Mouse (Mus musculus) urinary bladder, postnatal 36 days (tissue): Measurements from ENCODE around the gene Pip4k2a.

Experiments
- DNase-seq, 2 experiments: peaks; one replicate each; pipeline ENCODE4 v3.0.0; 2022; ENCODE audit warnings: low spot score in 2 of 2, mixed read lengths in 1 of 2

Gene Pip4k2a

DNA sequence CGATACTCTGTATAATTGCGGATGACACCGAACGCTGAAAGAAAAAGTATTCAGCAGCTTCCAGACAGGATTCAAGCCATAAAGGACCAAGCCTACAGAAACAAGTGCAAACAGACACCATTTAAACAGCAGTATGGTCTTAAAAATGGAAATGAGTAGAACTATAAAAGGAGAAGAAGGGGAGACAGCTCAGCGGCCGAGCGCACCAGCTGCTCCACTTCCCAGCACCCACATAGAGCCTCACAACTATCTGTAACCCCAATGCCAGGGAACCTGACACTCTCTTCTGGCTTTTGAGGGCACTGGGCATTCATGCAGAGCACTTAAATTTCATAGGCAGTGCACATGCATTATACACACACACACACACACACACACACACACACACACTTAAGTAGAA, 18.3 kb downstream of the Pip4k2a start:
- no peak for DNase-seq

DNA sequence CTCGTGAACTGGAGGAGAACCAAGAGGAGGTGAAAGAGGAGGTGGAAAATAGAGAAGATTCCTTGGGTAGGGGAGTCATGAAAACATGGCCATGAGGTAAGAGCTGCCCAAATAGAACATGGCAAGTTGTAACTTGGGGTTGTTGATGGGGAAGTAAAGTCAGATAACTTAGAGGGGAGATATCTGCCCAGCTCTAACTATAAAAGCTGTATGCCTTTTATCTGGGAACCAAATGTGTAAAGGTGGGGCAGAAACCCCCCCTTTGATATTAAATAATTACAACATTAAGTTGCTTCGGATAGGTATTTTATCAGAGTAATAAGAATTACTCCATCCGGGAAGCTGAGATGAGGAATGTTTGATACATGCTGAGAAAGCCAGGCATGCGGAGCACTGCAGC, 18.9 kb downstream of the Pip4k2a start:
- DNase-seq = no peak

DNA sequence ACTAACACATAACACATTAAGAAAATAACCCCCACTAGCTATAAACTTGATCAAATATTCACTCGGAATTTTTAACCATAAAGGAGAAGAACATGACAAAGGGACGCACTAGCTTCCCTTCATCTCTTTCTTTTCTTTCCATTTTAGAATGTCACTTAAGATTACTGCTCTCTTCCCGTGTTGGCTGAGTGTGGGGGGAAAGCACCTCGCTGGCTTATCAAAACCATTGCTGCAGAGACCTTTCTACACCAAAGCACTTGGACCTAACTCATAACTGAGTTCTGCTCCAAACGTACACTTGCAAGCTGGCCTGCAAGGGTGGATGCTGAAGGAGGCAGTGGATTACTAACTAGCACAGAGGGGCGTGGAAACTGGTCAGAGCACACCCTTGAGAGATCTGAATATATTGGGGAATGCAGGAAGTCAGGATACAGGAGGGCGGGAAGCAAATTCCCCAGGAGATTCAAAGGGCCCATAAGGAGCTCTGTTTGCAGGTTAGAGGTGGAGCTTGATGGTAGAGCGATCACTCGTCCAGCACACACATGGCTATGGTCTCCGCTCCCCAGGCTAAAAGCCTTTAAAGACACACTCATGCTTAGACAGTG, 20.6 kb downstream of the Pip4k2a start:
- no peak for DNase-seq

DNA sequence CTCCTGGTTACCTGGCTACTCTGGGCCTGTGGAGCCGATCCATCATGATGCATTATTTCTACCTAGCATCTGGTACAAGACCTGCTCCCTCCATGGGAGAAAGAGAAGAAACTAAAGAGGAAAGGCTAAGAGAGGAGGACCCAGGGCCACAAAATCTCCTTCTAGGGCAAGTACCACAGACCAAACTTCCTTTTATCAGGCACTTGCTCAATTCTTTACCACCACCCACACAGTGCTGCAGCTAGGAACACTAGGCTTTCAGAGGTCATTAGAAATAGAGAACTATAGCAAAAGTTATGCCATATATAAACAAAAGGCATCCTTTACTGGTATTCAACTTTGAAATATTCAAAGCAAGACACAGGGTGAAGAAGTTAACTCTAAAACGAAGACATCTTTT, 21.8 kb downstream of the Pip4k2a start:
- no peak for DNase-seq

DNA sequence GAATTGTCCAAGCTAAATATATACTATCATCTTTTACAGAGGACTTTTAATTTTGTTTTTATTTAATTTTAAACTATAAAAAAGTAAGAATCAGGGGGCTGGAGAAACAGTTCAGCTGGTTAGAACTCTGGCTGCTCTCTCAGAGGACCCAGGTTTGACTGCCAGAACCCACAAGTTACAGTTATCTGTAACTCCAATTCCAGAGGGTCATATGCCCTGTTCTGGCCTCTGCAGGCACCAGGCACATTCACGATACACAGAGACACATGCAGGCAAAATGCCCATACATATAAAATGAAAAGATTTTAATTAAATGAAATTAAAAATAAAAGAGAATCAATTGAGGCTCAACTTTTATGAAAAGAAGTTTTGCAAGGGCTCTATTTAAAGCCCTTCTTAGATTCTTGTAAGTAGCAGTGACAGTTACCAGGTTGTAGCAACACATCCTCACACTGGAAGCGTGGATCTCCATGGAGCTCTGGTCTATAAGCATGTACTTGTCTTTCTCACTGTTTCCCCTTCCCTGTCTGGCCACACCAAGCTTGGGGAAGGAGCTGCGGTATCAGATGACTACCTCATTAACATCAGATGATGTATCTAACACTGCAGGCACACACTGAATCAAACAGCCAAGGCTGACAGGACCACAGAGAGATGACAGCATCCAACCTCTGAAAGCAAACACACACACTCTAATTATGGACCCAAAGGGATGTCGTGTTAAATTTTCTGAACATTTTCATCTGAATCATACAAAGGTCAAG, 22.9 kb downstream of the Pip4k2a start:
- no peak for DNase-seq

DNA sequence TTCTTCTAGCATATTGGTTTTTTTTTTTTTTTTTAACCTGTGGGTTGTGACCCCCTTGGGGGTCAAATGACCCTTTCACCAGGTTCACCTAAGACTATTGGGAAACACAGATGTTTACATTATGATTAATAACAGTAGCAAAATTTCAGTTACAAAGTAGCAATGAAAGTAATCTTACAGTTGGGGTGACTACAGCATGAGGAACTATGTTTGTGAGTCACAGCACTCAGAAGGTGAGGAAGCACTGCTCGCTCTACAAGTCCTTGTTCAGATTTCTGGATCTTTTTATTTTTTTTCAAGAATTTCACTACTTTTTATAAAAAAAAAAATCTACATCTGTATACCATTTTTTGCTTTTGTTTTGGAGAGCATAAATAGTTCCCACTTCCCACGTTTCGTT, 26.4 kb downstream of the Pip4k2a start:
- no peak for DNase-seq

DNA sequence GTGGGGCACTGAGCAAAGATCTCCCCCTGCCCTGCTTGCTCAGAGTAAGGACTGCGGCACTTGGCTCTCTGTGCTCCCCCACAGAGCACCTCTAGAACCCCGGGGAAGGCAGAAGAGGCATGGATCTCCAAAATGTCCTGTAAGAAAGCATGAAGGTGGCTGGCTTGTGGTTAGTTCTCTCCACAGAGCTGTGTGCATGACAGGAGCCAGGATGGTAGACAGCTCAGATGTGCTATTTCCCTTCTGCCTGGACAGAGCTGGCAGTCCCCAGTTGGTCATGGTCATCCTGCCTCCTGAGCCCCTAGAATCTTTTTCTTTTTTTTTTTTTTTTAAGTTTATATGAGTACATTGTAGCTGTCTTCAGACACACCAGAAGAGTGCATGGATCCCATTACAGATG, 27.5 kb downstream of the Pip4k2a start:
- DNase-seq = no peak

DNA sequence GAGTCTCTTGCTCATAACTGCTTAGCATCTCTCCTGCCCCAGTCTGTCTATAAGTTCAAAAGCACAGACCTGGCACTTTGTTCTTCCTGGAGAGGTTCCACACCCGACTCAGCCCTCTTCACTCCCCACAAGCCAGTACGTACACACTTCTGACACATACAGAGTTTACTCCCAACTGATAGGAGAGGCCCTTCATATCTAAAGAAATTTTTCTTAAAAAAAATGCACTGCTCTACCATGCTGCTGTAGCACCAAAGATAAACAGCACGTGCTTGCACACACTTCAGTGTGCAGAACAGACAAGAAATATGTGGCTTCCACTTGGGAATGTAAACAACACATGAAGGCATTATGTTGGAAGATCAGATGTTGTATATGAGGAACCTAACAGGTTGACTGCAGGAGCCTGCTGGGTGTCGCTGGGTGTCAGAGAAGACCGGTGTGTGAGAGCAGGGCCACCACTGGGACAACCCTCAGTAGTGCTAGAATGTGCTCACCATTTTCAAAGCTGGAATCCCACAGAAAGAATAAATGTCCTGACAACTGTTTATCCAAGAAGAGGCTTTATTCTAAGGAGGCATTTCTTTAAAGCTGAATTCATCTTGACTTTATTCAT, 28.8 kb downstream of the Pip4k2a start:
- DNase-seq = no peak

DNA sequence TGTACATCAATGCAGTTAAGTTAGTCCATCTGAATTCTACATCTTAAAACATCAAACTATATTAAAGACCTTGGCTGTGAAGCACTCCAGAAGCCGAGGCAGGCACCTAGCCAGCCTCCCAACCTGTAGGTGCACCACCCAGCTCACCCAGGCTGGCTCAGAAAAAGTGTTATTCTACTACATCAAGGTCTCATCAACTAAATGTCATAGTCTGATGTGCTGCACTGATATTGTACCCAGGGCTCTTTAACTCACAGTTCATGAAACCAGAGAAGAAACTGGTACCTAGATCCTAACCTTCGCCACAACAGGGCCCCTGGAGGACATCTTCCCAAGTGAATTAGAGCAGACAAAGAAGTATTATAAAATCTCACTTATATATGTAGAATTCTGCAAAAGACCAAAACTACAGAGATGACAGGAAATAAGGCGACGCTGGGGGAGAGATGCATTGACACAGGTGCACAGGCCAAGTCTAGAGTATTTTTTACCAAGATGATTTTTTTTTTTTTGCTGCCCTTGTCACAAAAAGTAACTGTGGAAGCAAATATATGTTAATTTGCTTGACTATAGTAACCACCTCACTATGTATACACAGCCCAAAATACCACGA, 30.4 kb downstream of the Pip4k2a start:
- no peak for DNase-seq

DNA sequence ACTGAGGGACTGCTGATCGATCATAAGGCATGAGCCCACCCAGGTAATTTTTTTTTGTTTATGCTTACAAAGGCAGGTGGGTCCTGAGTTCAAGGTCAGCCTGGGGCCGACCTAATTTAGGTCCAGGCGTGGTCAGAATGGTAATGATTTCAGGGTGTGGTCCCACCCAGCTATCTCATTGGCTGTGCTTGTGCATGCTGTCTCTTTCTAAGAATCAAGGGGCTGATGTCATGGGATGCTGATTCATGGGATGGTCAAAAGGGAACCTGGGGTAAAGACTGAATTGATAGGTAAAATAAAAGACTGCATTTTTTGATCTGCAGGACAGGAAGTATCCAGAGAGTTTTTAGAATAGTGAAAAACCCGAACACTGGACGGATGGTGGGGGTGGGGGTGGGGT, 31.4 kb downstream of the Pip4k2a start:
- DNase-seq = no peak

DNA sequence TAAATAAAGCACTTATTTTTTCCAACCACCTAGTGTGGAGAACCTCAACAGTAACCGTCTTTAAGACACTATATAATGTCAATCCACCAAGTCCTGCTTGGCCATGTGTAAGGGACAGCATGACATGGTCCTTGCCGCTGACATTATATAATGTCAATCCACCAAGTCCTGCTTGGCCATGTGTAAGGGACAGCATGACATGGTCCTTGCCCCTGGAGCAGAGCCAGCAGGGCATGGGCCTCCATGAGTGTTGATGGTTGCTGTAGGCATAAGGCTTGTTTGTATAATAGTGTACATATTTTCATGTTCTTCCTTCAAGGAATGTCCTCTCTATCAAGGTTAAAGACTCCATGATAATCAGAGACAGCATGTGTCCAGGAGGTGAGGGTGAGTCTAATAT, 32.0 kb downstream of the Pip4k2a start:
- DNase-seq = no peak

DNA sequence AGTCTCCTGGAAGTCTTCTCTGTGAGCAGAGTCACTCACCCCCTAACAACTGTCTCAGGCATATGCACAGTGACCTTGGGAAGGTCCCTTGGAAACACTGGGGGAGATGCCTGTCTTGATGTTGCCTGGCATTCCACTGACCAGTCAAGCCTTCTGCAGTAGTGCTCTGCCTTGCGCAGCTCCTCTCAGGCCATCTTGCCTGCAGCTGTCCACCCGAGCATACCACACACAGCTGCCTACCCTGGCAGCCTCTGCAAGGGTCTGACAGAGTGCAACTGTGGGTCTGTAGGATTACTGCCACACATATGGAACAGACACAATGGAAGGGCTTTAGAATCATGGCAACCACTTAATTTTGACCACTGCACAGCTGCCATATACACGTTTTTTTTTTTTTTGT, 32.8 kb downstream of the Pip4k2a start:
- DNase-seq = no peak

DNA sequence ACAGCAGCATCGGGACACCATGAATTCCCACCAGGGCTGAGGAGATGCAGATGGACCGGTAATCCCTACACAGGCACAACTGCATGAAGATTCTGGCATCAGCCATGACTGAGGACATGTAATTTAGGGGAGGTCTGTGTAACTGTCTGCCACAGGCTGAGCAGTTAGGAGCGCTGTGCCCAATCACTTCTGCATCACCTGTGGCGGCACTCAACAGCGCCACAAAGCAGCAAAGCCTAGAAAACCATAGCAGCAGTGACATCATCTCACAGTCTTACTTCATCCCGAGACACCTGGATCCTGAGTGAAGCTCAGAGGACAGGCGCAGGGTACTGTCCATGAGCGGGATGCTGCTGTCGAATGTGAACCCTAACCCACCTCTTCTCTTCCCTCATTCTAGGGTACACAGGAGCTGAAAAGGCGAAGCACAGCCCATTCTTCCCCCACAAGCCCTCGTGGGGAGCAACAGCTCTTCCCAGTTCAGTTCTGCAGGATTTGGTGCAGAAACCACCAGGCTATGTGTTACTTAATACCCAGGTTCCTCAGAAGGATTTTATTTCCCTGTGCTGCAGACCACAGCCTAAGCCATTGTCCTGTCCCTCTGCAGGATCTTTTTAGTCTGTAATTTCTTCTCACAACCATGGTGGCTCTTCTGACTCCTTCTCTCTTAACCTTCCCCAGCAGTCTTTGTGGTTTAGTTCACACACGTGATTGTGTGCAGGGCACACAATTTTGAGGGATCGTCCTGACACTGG, 34.5 kb downstream of the Pip4k2a start:
- DNase-seq = no peak

DNA sequence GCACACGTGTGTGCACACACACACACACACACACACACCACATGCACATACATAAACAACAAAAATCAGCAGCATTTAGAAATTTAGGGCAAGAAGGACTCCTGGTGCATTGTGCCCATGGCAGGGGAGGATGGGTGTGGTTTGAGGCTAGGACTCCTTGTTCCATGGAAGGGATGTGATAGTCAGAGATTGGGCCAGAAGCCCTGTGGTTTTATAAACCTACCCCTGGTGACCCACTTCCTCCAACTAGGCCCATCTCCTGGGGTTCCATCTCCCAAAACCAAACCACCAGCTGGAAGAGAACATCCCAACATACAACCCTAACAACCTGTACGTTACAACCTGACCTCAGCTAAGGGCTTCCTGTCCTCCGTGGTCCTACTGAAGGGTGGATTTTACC, 35.4 kb downstream of the Pip4k2a start:
- no peak for DNase-seq

DNA sequence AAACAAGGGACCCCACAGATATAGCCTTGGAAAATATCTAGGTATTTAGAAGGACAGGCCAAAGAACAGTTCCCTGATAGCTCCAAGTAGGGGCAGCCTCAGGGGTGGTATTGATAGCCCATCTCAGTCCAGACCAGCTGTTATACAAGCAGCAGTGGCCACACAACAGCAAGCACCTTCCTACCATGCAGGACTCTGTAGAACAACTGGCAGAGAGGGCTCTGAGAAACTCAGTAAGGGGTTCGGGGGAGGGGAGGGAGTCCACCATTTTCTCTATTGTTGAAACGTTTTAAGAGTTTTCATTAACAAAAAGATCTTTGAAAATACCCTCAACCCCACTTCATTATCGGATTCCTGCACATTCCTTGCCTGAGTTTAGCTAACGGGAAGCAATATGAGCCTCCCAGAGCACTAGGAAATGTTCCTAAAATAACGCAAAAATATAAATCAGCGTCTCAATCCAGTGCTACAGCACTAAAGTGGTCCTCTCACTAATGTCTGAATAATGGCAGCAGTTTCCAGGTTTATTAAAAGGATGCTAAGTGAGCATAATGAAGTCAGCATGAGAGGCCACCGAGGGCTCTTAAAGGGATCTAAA, 37.5 kb downstream of the Pip4k2a start:
- no peak for DNase-seq

DNA sequence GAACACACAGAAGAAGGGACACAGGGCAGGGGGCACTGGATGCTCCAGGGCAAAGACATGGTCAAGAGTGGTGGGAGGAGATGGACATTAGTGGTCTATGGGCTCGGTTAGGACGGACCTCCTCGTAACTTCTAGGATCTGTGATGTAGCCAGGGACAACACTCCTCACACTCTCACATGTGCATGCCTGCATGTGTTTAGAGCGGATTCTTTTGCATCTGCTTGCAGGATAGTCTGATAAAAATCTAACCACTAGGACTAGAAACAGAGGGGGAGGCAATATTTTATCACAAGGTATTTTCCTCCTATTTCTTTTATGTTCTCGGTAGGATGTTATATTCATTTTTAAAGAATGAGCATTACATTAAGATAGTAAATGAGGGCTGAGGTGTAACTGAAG, 38.4 kb downstream of the Pip4k2a start:
- DNase-seq = no peak

DNA sequence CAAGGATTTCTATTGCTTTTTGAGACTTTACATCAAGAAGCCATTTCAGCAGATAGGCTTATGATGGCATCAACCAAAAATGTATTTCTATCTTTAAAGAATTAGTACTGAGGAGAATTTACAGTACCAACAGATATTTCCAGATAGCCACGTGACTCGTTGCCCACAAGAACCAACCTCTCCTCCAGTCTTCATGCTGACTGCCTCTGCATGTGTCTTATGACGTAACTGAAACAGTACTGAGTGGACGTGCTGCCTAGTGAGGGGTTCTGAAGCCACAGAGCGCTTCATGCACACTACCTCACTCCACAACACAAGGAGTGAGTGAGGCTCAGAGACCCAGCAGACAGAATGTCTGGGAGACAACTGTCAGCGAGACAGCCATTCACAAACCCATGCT, 38.9 kb downstream of the Pip4k2a start:
- DNase-seq = no peak

DNA sequence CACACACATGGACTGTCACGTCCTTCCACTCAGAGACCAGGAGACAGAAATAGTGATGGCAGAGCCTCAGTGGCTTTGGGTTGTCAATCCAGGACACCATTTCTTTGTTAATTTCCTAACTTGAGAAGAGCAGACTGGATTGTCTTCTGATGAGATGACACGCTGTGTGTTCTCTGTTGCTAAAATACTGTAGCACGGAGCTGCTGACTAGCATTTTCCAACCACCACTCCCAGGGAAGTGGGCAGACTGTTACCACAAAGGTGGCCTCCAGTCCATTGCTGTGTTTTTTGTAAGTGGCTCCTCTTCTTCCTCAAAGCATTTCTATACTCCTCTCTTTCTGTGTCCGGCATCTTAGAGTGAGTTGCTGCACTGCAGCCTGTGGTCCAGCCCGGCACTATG, 39.4 kb downstream of the Pip4k2a start:
- DNase-seq = no peak

DNA sequence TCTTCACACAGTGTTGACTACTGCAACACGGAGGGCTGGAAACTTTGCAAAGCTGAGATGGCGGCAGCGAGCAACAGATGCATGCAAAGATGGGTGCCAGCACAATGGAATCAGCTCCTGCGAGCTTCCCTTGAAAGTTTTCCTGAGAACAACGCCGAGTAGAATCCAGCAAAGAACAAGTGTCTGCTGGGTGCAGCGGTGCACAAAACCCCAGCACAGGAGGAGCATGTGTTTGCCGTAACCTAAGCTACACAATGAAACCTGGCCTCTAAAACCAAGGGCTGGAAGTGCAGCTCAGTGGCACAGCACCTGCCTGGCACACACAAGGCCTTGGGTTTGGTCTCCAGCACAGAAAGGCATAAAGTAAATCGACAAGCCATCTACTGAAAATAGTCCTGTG, 39.9 kb downstream of the Pip4k2a start:
- no peak for DNase-seq

DNA sequence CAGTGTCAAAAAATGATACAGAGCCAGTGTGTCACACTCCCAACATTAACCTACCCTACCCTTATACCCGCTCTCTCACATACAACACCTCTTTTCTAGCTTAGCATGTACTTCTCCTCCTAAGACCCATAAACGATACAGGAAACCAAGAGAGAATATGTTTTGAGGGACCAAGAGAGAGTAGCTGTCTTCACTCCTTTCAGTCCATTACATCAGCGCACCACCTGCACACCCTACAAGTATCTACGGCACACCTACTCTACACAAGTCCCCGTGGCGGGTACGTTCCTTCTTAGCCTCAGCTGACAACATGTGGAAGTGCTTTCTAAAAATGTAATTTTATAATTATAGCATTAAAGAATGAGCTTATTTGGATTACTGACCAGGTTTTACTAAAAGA, 40.5 kb downstream of the Pip4k2a start:
- no peak for DNase-seq

DNA sequence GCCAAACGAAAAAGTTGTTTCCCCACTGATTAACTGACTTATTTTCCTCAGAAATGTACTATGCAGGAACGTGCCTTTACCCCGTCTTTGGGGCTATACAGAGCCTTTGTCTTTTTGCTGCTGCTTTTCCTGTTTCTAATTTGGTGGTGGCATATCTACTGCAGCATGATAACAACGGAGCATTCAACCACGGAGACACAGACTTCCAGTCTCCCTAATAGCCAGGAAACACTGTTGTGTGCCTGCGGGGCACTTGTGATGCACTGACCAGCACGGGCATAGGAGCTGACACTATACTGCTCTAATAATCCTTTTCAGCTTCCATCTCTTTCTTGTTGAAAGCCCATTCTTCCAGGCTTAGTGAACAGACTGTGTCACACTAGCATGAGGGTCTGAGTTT, 41.0 kb downstream of the Pip4k2a start:
- DNase-seq = no peak

DNA sequence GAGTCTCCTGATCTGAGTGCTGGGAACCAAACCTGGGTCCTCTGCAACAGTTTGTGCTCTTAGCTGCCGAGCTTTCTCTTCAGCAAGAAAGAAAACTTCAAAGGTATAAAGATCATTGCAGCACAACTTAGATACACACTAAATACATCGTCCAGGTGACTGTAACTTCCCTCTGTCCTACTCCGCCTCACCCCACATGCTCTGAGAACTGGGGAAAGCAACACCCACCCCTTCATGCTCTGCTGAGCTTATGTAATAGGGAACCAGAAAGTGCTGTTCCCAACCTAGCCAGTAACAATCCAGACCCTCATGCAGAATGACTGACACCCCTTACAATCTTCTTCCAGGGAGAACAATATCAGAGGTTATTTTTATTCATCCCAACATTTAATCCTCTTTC, 41.5 kb downstream of the Pip4k2a start:
- no peak for DNase-seq
